Mouse (Mus musculus): ENCODE data around the gene Trim80.
"Not testable (repeated sequence)": the region's sequence is repeated elsewhere in the genome, so short reads cannot be mapped to it uniquely, and the experiment has no call there.

The Trim80 gene

DNA sequence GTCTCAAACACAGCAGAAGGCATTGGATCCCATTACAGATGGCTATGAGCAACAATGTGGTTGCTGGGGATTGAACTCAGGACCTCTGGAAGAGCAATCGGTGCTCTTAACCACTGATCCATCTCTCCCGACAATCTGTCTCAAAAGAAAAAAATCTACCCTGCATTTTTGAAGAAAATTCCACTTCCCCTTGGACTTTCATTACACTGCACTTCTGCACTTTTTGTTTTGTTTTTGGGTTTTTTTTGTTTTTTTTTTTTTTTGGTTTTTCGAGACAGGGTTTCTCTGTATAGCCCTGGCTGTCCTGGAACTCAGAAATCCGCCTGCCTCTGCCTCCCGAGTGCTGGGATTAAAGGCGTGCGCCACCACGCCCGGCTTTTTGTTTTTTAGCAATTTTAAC lies 56.2 kb downstream of the Trim80 start:
- DNase-seq (ENCODE audit: low spot score), result not testable (repeated sequence)

Data from MN1 (cell line).